Mouse (Mus musculus) erythroblast, embryonic 14.5 days (primary cell): Measurements from ENCODE around the gene Ppm1n.

Source experiments
- GATA1 ChIP-seq: IDR thresholded peaks from 2 replicates; pipeline ENCODE4 v1.6.1; 2012; ENCODE audit warnings: low read length, inconsistent platforms, mixed read lengths
- TAL1 ChIP-seq: IDR thresholded peaks from 3 replicates; pipeline ENCODE4 v1.6.1; 2012; ENCODE audit warnings: low read length, inconsistent platforms, mixed read lengths

- TF ChIP-seq GATA1 (no peak), TAL1 (no peak)
Measured at GRCm38 (mm10) chr7:19306819-19307738, 27.2 kb upstream of the Ppm1n start.
